Mouse (Mus musculus) ES-E14 (cell line): ENCODE measurements at regions not wholly inside any gene's neighbourhood (a gene's known extent, or its start where the extent isn't known, plus 50 kb on each side); places are given as distances from the start of the nearest gene placed in this dataset.

Experiments
- DNase-seq: peaks from one replicate; pipeline ENCODE4 v3.0.0-alpha.2; 2013; ENCODE audit warnings: low read depth, low spot score
- H3K27ac ChIP-seq: 2 replicates; pipeline ENCODE4 v1.5.1; 2012; ENCODE audit warnings: low read depth, mild to moderate bottlenecking, low read length, moderate library complexity, mixed read lengths; ENCODE audit not compliant: poor library complexity, insufficient read depth, severe bottlenecking
- H3K36me3 ChIP-seq: 2 replicates; pipeline ENCODE4 v1.6.1; 2012; ENCODE audit warnings: mild to moderate bottlenecking, low read length, moderate library complexity, mixed read lengths; ENCODE audit not compliant: control insufficient read depth, poor library complexity, insufficient read depth, severe bottlenecking
- H3K4me1 ChIP-seq, 2 experiments: fragments of 150-350 bp in 1 of 2; sonication (generic) in 1 of 2; 2 replicates each; pipeline ENCODE4 v1.6.1; 2012; ENCODE audit warnings: low read length in 2 of 2, mild to moderate bottlenecking in 1 of 2, mixed read lengths in 1 of 2; ENCODE audit not compliant: control insufficient read depth in 2 of 2, insufficient read depth in 2 of 2, poor library complexity in 1 of 2
- H3K4me3 ChIP-seq, 2 experiments: fragments of 150-350 bp in 1 of 2; sonication (generic) in 1 of 2; 2 replicates each; pipeline ENCODE4 v1.5.1; 2012; ENCODE audit warnings: low read length in 2 of 2, low read depth in 1 of 2, mild to moderate bottlenecking in 1 of 2, mixed read lengths in 1 of 2; ENCODE audit not compliant: insufficient read depth in 1 of 2, poor library complexity in 1 of 2, severe bottlenecking in 1 of 2
- H3K9ac ChIP-seq: 2 replicates; pipeline ENCODE4 v1.6.1; 2012; ENCODE audit warnings: low read depth, mild to moderate bottlenecking, low read length, mixed read lengths; ENCODE audit not compliant: poor library complexity, insufficient read depth, severe bottlenecking
- H3K9me3 ChIP-seq: fragments of 150-350 bp; sonication (generic); 2 replicates; pipeline ENCODE4 v1.6.1; 2012; ENCODE audit warnings: low read depth, mild to moderate bottlenecking, low read length; ENCODE audit not compliant: control insufficient read depth, insufficient read depth
- CHD2 ChIP-seq: IDR thresholded peaks from 2 replicates; pipeline ENCODE4 v1.6.1; 2014; ENCODE audit warnings: mild to moderate bottlenecking, low read depth, low read length, inconsistent platforms
- HCFC1 ChIP-seq: IDR thresholded peaks from 2 replicates; pipeline ENCODE4 v1.6.1; 2012; ENCODE audit warnings: low read length, inconsistent platforms, borderline replicate concordance; ENCODE audit not compliant: insufficient read depth
- MAFK ChIP-seq: IDR thresholded peaks from 2 replicates; pipeline ENCODE4 v1.6.1; 2014; ENCODE audit warnings: mild to moderate bottlenecking, low read depth, low read length, inconsistent platforms; ENCODE audit not compliant: insufficient read depth
- ZC3H11A ChIP-seq: IDR thresholded peaks from 2 replicates; pipeline ENCODE4 v1.6.1; 2012; ENCODE audit warnings: low read depth, mild to moderate bottlenecking, inconsistent platforms, low read length, borderline replicate concordance
- ZNF384 ChIP-seq: IDR thresholded peaks from 2 replicates; pipeline ENCODE4 v1.6.1; 2012; ENCODE audit warnings: low read depth, low read length, inconsistent platforms
- in situ Hi-C, 2 experiments: fragments of 600-800 bp; cut with MboI; formaldehyde crosslinking; loops; one replicate each; pipeline ENCODE4 v1.15.1; 2025; ENCODE audit warnings: low sequenced_read_pairs in 2 of 2, inconsistent platforms in 1 of 2; ENCODE audit not compliant: unreplicated experiment in 2 of 2

DNA sequence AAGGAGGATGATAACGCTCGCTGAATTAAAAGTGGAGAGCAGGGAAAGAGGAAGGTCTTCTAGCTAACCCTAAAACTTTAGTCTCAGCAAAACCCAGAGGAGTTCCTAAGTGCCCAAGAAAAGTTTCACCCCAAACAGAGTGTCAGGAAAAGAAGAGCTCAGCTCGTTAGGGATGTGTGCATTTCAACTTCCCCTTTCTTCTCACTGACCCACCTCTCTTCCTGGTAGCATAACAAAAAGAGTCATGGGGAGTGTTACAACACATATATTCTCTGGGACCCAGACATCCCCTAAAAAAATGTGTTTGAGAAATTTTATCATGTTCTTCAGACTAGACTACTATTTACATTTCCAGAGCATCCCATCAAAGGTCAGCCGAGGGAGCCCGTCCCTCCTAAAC, 432.6 kb downstream of the Mctp2 start:
- TF ChIP-seq ZC3H11A (no peak), CHD2 (no peak), HCFC1 (no peak), MAFK (no peak), ZNF384 (no peak)
- DNase-seq = no peak
- H3K9me3 ChIP-seq = no peaks in the 10 kb centered on the region
- H3K27ac ChIP-seq = no peak overlapping the region
- H3K4me1 ChIP-seq = no peaks in the 10 kb centered on the region
- no peak overlapping the region for H3K4me3 ChIP-seq
- no peaks in the 10 kb centered on the region for H3K36me3 ChIP-seq
- in situ Hi-C loops = no loop called here
- H3K9ac ChIP-seq = no peak overlapping the region

DNA sequence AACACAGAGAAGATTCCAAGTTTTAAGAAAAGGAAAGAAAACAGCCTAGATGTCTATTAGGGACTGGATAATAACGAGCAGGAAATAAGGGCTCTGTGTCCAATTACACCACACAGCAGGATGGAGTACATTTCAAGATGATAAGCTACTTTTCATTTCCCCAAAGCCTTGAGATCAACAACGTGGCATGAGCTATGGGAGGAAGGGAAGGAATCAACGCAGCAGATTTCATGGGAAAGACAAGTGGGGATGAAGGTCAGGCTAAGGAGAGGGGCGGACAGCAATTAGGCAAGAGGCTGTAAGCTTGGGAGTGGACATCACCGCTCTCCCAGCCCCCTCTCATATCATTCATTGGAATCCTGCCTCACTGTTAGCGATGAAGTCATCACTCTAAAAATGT, 433.5 kb downstream of the Mctp2 start:
- TF ChIP-seq CHD2 (no peak), ZNF384 (no peak), MAFK (no peak), HCFC1 (no peak), ZC3H11A (no peak)
- H3K36me3 ChIP-seq = no peaks in the 10 kb centered on the region
- H3K9ac ChIP-seq = no peak overlapping the region
- H3K4me3 ChIP-seq = no peak overlapping the region
- H3K27ac ChIP-seq = no peak overlapping the region
- DNase-seq = no peak
- in situ Hi-C loops = no loop called here
- H3K4me1 ChIP-seq = no peaks in the 10 kb centered on the region
- H3K9me3 ChIP-seq = no peaks in the 10 kb centered on the region

DNA sequence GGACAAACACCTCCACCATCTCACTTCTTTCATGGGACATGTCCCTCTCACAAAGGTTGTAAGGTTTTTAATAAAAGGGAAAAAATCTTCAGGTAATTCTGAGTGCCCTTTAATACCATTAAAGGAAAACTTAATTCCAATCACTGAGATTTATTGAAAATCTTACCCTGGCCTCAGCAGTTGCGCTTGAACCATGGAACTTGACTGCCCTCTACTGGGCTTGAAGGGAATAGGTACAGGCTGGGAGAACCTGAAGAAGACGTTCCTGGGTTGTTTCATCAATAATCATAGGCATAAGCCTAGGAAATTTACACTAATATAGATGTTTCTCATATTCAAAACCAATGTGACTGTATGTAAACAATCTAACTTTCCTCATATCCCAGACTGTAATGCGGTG, 439.3 kb downstream of the Mctp2 start:
- Histone ChIP-seq H3K36me3 (no peaks in the 10 kb centered on the region), H3K4me1 (no peaks in the 10 kb centered on the region), H3K4me3 (no peak overlapping the region), H3K27ac (no peak overlapping the region), H3K9me3 (no peaks in the 10 kb centered on the region), H3K9ac (no peak overlapping the region)
- no peak for TF ChIP-seq CHD2
- no peak for TF ChIP-seq HCFC1
- TF ChIP-seq ZC3H11A = peak; percentile 79
- in situ Hi-C loops = no loop called here
- DNase-seq = peak; percentile 45

DNA sequence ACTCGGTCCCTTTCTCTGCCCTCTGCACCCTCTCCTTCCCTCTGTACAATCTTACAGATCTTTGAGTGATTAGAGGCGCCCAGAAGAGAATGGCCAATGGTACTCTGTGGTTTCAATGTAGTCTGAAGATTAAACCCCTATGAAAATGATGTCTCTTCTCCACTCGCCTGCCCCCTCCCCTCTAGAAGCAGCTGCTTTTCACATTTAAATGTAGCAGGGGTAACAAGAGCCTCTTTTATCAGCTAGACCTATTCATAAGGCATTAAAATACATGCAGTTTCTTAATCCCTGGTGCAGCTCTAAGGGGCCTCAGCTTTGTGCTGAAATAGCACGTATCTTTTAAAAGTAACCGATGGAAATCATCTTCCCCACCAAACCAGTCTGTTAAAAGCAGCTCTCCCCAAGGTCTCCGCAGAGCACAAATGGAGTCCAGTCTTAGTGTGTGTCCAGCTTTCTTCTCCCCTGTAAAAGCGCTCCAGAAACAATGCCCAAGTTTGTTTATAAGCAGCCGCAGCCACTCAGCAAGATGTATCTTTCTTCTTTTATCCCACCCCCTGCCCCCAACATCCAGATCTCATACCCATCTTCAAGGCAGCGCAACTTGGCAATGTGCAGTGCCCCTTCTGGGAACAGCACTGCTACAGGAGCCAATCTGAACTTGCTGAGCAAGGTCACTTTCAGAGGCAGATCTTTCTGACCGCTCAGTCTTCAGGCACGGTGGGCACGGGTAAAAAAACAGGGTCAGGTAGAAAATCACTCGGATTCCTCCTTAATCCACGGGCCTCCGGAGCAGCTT, 440.8 kb downstream of the Mctp2 start:
- no peak overlapping the region for H3K9ac ChIP-seq
- in situ Hi-C loops = no loop called here
- DNase-seq = no peak
- H3K4me3 ChIP-seq = no peak overlapping the region
- no peak overlapping the region for H3K27ac ChIP-seq
- no peaks in the 10 kb centered on the region for H3K4me1 ChIP-seq
- H3K36me3 ChIP-seq = no peaks in the 10 kb centered on the region
- TF ChIP-seq ZC3H11A (no peak), MAFK (no peak)
- no peaks in the 10 kb centered on the region for H3K9me3 ChIP-seq

DNA sequence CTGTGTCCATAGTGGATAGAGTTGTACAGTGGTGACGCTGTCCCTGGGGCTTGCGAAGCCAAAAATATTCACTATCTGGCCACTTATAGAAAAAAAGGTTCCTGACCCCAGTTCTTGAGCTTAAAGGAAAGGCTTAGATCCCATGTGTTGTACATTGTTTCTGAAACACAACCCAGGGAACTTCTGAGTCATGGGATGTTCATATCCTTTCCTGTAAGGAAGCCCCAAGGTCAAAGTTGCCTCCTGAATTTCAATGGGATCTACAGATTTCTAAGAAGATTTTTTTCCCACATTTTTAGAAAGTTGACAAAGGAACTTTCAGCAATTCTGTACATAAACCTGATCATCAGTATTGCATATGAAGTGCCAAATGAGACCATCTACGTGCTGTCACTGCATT, 453.5 kb downstream of the Mctp2 start:
- H3K36me3 ChIP-seq = no peaks in the 10 kb centered on the region
- no peak overlapping the region for H3K27ac ChIP-seq
- in situ Hi-C loops = no loop called here
- TF ChIP-seq ZNF384 (no peak), ZC3H11A (no peak), CHD2 (no peak), MAFK (no peak), HCFC1 (no peak)
- no peaks in the 10 kb centered on the region for H3K4me1 ChIP-seq
- DNase-seq = no peak
- no peaks in the 10 kb centered on the region for H3K9me3 ChIP-seq
- no peak overlapping the region for H3K9ac ChIP-seq
- no peak overlapping the region for H3K4me3 ChIP-seq
